Mouse (Mus musculus) brain, embryonic 14.5 days (tissue): ENCODE data around the gene Flvcr2. TPM values are rescaled to one million over a fixed set of nuclear protein-coding genes. Genes with fewer than 3 reads are reported as not detected.

Source experiments
- DNase-seq: peaks from one replicate; pipeline ENCODE4 v3.0.0-alpha.2; 2011; ENCODE audit warnings: low read depth
- CTCF ChIP-seq: fragments of 200-500 bp; IDR thresholded peaks from 2 replicates; pipeline ENCODE4 v1.5.1; 2012; ENCODE audit warnings: inconsistent platforms, mild to moderate bottlenecking, moderate library complexity, borderline replicate concordance; ENCODE audit not compliant: insufficient read depth, insufficient read length; ENCODE audit errors: extremely low read depth
- POLR2A ChIP-seq: fragments of 200-500 bp; IDR thresholded peaks from 2 replicates; pipeline ENCODE4 v1.6.1; 2012; ENCODE audit warnings: mild to moderate bottlenecking, inconsistent platforms, borderline replicate concordance; ENCODE audit not compliant: poor library complexity, insufficient read depth, insufficient read length, severe bottlenecking; ENCODE audit errors: extremely low read depth
- polyA plus RNA-seq: library from polyadenylated mRNA; depleted of rRNA; stranded (reverse); fragments of >200 nt; gene quantifications from 2 replicates; pipeline ENCODE4 v1.2.3, GENCODE M21; 2012

Gene Flvcr2
- polyA plus RNA-seq, 1 experiment: 4.5 TPM

DNA sequence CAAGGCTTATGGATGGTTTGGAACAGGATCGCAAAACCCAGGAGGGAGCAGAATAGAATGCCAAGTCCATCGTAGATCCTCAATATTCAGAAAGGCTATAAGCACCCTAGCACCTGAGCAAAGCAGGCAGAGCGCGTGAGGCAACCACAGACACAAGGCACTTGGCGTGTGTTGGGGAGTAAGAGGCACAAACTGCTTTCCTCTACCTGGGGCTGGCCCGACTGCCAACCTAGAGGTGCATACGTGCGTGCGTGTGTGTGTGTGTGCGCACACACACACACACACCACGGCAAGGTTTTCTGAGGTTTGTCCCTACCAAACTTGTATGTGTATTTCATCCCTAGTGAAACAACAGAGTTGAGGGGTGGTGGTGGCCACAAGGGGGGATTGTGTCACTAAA is 38.9 kb upstream of the Flvcr2 start:
- TF ChIP-seq CTCF (no peak), POLR2A (no peak)

DNA sequence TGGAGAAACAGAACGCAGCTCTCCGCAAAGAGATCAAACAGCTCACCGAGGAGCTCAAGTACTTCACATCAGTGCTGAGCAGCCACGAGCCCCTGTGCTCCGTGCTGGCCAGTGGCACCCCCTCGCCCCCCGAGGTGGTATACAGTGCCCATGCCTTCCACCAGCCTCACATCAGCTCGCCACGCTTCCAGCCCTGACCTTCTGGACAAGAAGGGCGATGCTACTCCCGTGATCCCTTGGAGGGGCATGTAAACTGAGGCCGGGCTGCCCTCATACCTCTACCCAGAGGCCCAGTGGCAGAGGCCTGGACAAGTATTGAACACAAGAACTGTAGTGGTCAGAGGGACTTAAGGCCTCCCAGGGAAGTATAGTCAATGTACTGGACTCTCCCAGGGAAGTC is 37.8 kb upstream of the Flvcr2 start:
- TF ChIP-seq CTCF: no peak
- no peak for TF ChIP-seq POLR2A
- no peak for DNase-seq

More for the DNA sequence above, 38.9 kb upstream of the Flvcr2 start:
- DNase-seq: no peak

DNA sequence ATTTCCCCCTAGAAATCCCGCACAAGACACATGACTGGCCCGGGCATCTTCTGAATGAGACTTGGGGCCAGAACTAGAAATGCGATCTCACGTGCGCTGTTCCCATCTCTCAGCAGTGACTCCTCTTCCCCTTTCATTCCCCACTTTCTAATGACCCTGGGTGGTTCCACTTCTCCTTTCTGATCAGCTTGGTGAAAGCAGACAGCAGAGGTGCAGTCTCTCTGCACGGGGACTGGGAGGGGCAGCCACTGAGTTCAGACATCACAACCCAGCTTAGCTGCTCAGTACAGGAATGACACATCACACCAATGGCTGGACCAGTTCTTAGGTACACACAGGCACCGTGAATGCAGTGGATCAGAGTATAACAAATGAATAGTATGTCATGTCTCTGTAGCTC is 35.6 kb upstream of the Flvcr2 start:
- TF ChIP-seq POLR2A (no peak), CTCF (no peak)

DNA sequence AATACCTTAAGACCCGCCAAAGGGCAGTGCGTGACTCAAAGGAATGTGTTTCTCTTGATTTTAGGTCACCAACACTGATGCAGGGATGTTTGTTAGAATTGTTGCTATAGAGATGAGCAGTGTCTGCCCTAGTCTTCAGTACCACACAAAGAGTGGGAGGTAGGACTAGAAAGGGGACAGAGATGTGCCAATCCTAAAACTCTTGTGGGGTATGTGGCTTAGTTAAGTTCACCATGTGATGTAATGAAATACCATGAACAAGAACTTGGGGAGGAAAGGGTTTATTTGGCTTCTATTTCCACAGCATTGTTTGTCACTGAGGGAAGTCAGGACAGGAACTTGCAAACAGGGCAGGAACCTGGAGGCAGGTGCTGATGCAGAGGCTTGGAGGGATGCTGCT is 33.8 kb upstream of the Flvcr2 start:
- TF ChIP-seq POLR2A: no peak
- no peak for TF ChIP-seq CTCF
- DNase-seq: no peak

More for the DNA sequence above, 35.6 kb upstream of the Flvcr2 start:
- DNase-seq: no peak

DNA sequence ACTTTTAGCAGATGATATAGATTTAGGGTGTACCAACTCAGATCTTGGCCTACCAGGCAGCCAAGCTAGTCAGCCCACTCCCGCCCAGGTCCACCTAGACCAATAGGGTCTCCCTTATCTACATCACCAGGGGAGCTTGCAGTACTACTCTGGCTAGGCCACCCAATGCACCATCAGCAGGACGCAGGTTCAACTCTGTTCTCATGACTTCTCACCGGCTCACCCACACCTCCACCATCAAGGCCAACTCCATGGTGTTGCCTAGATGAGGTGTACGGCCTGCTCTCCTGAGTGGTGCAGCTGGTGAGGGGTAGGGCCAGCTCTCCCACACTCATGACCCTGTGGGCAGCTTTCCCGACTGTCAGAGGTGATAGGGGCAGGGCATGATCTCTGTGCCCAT is 32.2 kb upstream of the Flvcr2 start:
- TF ChIP-seq CTCF: no peak
- TF ChIP-seq POLR2A: no peak
- DNase-seq: no peak

DNA sequence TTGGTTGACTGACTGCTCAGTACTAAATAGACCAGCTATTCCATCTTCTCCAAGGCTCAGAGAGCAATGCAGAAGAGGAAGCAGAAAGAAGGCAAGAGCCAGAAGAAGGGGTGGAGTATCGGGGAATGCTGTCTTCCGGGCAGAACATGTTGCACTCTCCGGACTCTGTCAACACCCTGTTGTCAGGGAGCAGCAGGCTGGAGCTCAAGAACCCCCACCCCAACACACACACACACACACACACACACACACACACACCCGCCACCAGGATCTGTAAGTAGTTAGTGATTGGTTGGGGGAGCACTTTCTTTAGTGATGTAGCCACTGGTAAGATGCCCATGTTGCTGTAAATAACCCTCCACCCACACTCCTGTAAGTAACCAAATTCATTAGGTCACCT is 21.0 kb upstream of the Flvcr2 start:
- TF ChIP-seq POLR2A (no peak), CTCF (no peak)
- no peak for DNase-seq

DNA sequence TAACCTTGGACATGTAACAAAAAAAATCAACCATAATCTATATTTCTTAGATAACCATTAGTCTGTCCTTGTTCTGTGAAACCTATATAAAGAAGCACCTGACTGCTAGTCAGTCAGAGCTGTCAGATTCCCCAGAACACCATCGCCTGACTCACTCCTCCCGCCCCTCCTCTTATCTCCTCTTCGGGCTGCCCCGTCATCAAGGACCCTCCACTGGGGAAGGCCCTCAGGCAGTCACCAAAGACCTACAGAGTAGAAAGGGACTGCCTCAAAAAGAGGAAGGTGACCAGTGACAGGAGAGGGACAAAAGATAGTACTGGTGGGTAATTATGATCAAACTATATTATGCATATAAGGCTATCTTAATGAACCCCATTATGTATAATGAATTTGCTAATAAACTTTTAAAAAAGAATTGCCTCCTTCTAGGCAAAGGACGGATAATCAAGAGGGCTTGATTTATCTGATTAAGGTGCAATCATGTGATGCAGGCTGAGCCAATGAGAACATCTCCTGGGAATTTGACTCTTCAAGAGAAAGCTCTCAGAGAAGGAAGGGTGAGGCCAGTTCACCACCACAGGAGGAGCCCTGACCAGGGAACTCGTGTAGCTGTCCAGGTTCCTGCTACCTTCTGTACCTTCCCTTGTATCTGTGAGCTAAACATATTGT is 19.5 kb upstream of the Flvcr2 start:
- TF ChIP-seq CTCF (no peak), POLR2A (no peak)
- no peak for DNase-seq

DNA sequence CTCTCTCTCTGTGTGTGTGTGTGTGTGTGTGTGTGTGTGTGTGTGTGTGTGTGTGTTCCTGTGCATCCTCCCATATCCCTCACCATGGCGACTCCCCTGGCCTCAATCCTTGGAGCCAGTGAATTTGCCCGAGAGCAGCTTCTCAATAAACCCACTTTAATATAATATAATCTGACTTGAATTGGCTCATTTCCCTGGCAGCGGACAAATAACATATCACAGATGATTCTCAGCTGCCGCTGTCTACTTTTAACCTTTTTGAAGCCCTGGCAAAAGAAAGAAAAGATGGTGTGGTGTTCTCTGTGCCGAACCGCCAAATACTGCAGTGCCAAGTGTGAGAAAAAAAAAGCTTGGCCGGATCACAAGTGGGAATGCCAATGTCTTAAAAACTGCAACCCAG is 18.2 kb upstream of the Flvcr2 start:
- DNase-seq: peak; percentile 19
- TF ChIP-seq CTCF (no peak), POLR2A (no peak)

DNA sequence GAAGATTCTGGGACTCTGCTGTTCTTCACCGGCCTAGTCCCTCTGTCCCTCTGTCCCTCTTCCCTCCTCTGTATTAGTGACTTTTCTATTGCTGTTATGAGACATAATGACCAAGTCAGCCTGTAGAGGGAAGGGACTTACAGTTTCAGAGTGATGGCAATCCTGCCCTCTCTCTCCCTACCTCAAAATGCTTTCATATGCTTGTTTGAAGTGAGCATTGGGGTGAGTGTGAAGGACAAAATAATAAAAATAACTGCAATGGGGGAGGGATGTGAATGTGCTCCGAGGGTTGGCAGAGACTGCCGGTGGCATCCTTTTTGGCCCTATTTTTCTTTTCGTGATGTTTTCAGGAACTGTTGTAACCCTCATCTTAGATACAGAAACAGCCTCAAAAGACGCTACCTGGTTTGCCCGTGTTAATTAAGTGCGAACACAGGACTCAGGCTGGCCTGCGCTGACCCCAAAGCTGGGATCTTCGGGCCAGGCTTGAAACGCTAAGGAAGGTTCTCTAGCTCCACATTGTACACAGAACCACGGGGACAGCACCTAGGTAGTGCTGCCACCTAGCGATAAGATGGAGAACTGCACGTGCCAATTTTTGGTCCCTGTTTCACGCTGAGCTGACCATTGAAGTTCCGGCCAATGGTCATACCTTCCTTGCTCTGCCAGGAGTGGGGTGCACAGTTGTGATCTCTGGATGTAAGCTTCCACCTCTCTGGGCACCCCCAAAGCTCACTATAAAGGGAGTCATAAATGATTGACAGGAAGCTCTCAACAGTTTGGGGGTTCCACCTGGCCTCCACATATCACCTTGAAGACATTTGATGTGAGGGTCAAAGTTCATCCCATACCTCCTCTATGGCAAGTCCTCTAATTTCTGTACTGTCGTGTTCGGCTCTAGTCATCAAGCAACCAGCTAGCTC is 17.1 kb upstream of the Flvcr2 start:
- peak; percentile 97 for TF ChIP-seq CTCF
- no peak for TF ChIP-seq POLR2A
- peak; percentile 47 for DNase-seq

DNA sequence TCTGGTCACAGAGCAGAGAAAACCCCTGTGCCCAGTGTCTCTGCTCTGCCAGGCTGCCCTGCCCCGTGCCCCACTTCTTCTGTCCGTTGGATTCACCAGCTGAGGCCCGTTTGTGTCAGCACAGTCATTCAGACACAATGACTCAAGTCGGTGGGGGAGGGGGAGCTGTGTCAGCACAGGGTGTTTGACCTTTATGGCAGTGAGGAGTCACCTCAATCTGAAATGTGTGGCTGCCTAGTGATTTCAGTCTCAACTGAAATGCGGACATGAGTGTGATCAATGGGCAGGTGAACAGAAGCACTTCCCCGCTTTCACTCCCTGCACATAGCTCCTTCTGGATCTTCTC is 16.4 kb upstream of the Flvcr2 start:
- TF ChIP-seq CTCF (no peak), POLR2A (no peak)
- DNase-seq: no peak

DNA sequence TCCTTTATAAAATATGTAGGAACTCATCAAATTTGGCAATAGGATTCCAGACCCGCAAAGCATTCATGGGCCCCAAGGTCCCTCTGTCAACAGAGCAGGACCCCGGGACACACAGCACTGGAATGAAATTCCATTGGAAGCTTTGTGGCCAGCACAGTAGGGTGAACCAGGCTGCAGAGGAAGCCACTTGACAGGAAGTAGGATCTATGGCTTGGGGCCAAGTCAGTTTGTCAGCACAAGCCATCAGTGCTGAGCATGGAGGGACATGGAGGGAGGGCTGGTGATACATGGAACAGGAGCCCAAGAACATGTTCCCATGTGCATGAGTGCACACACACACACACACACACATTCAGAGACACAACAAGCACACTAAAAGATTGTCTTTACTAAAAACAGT is 10.1 kb upstream of the Flvcr2 start:
- DNase-seq: peak; percentile 25
- TF ChIP-seq POLR2A: no peak
- TF ChIP-seq CTCF: no peak
